Mouse (Mus musculus): ENCODE data around the gene Utf1.

DNA sequence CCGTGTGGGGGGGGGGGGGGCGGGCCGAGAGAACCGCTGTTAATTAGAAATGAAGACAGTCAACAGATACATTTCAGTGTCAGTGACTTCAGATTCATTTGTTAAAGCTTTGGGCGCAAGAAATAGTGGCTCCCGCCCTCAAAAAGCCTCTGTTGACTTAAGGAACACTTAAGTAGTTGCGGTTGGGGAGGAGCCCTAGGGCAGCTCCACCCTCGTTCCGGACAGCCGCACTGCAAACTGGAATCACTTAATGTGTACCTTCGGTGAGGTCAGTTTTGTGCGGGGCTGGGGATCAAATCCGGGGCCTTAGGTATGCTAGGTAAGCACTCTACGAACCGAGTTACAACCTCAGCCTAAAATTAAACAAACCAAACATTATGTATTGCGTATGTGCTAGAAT lies 7.5 kb downstream of the Utf1 start:
- TF ChIP-seq CTCF (IDR thresholded peaks at IDR 0.05; ENCODE audit: borderline replicate concordance, insufficient read depth, low read depth, low read length) (no peak), POLR2A (IDR thresholded peaks at IDR 0.05; ENCODE audit: borderline replicate concordance, insufficient read depth, low read length) (no peak)
